Mouse (Mus musculus): ENCODE measurements around the gene Speg. TPM values are rescaled to one million over a fixed set of nuclear protein-coding genes. Genes with fewer than 3 reads are reported as not detected.
A peak's percentile ranks its signal among the peaks of the same experiment; 100 is the strongest.

The Speg gene
- polyA plus RNA-seq, 1 experiment from 2014 or later, result 41.1 TPM

- Histone ChIP-seq H3K4me2 (ENCODE audit: low read depth, low read length) (no peak overlapping the region), H3K27ac (ENCODE audit: low read length) (no peak overlapping the region), H3K27me3 (ENCODE audit: control insufficient read depth, insufficient read depth, low read length) (no peaks in the 10 kb centered on the region; the same call in 1 of the 2 replicates), H3K9me3 (replicated peaks; ENCODE audit: control insufficient read depth, low read length) (no peaks in the 10 kb centered on the region), H3K4me1 (ENCODE audit: control insufficient read depth, insufficient read depth, low read length) (peaks cover 40% of the 10 kb centered on the region), H3K9ac (ENCODE audit: low read length) (no peak overlapping the region), H3K4me3 (ENCODE audit: low read length) (no peak overlapping the region), H3K36me3 (ENCODE audit: control insufficient read depth, insufficient read depth) (no peaks in the 10 kb centered on the region)
- ATAC-seq (replicated peaks; ENCODE audit: extremely low read depth, insufficient read depth, low FRiP score), result no peak
- WGBS, result 1% methylated on average over 8 of the region's 8 CpGs
Observed at GRCm38 (mm10) chr1:75342874-75343416, 32.2 kb upstream of the Speg start.

GRCm38 (mm10) chr1:75344291-75345035 is 30.6 kb upstream of the Speg start:
- no peaks in the 10 kb centered on the region for H3K36me3 ChIP-seq (ENCODE audit: control insufficient read depth, insufficient read depth)
- ATAC-seq (replicated peaks; ENCODE audit: extremely low read depth, insufficient read depth, low FRiP score), result peak; percentile 17; the same call in 1 of the 2 replicates
- H3K4me1 ChIP-seq (ENCODE audit: control insufficient read depth, insufficient read depth, low read length), result peaks cover 48% of the 10 kb centered on the region
- no peaks in the 10 kb centered on the region; the same call in 1 of the 2 replicates for H3K27me3 ChIP-seq (ENCODE audit: control insufficient read depth, insufficient read depth, low read length)
- peak overlapping the region; percentile 68 for H3K27ac ChIP-seq (ENCODE audit: low read length)
- WGBS, result 5% methylated on average over 15 of the region's 15 CpGs
- H3K4me2 ChIP-seq (ENCODE audit: low read depth, low read length), result peak overlapping the region; percentile 31
- H3K9ac ChIP-seq (ENCODE audit: low read length), result peak overlapping the region; percentile 59
- no peak overlapping the region for H3K4me3 ChIP-seq (ENCODE audit: low read length)
- H3K9me3 ChIP-seq (replicated peaks; ENCODE audit: control insufficient read depth, low read length), result no peaks in the 10 kb centered on the region

DNA sequence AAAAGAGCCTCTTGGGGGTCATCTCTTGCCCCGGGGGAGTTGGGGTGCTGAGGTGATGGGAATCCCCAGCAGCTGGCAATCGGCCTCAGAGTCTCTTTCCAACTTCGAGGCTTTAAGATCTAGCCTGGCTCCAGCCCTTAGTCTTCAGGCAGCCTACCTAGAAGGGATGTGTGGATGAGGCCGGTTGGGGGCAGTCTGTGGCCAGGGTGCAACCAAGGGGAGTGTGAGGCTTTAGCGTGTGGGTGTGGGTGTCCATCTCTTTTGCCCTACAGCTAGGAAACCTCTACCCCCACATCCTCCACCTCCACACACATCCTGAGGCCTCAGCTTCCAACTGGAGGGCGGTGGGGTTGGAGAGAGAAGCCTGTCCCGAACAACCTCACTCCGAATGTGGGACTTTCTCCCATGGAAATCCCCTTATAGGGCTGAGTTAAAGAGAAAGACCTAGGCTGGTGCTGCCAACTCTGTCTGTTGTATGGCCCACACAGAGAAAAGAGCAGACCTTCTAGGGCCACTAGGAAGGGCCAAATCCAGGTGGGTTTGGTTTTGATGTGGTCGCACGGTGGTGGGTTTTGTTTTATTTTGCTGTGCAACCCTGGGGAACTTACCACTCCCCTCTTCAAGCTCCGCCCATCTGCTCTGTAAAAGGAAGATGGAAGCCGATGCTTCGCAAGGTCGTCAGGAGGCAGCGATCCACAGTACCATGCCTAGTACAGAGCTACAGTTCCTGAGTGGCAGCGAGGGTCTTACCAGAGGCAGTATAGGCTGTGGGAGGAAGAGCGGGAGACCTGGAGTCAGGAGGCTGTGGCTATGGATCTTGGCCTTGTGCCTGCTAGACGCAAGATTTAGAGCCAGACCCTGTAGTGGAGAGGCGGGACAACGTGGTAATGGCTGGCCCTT is 29.8 kb upstream of the Speg start:
- H3K27me3 ChIP-seq (ENCODE audit: control insufficient read depth, insufficient read depth, low read length), result no peaks in the 10 kb centered on the region; the same call in 1 of the 2 replicates
- H3K4me1 ChIP-seq (ENCODE audit: control insufficient read depth, insufficient read depth, low read length), result peaks cover 53% of the 10 kb centered on the region
- no peak overlapping the region for H3K4me3 ChIP-seq (ENCODE audit: low read length)
- H3K27ac ChIP-seq (ENCODE audit: low read length), result peak overlapping the region; percentile 68
- WGBS, result 32% methylated on average over 20 of the region's 20 CpGs
- peak overlapping the region; percentile 31 for H3K4me2 ChIP-seq (ENCODE audit: low read depth, low read length)
- no peaks in the 10 kb centered on the region for H3K36me3 ChIP-seq (ENCODE audit: control insufficient read depth, insufficient read depth)
- ATAC-seq (replicated peaks; ENCODE audit: extremely low read depth, insufficient read depth, low FRiP score), result 0 out of 2 replicates have a peak, but pooled peaks have one; percentile 34
- peak overlapping the region; percentile 30 for H3K9ac ChIP-seq (ENCODE audit: low read length)
- no peaks in the 10 kb centered on the region for H3K9me3 ChIP-seq (replicated peaks; ENCODE audit: control insufficient read depth, low read length)

- Histone ChIP-seq H3K4me1 (ENCODE audit: control insufficient read depth, insufficient read depth, low read length) (peaks cover 53% of the 10 kb centered on the region), H3K4me2 (ENCODE audit: low read depth, low read length) (no peak overlapping the region)
Observed at GRCm38 (mm10) chr1:75347279-75347678, 27.8 kb upstream of the Speg start.

DNA sequence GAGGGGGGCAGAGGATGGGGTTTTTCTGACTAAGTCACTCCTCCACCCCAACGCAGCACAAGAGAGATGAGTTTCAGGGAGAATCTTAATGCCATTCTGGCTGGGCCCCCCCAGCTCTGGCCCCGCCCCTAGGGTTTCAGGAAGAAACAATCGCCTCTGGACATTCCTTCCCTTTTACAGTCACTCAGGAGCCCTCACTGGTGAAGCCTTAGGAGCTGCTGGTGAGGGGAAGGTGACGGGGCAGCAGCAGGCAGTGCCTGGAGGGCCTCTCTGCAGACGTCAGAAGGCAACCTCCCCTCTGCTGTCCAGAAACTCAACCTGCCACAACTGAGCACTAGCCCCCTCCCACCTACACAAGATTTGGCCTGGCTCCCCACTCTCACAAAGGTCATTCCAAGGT is 25.8 kb upstream of the Speg start:
- peak overlapping the region; percentile 40 for H3K9ac ChIP-seq (ENCODE audit: low read length)
- H3K9me3 ChIP-seq (replicated peaks; ENCODE audit: control insufficient read depth, low read length), result no peaks in the 10 kb centered on the region
- H3K4me1 ChIP-seq (ENCODE audit: control insufficient read depth, insufficient read depth, low read length), result peaks cover 44% of the 10 kb centered on the region
- no peak overlapping the region for H3K4me2 ChIP-seq (ENCODE audit: low read depth, low read length)
- peak overlapping the region; percentile 90 for H3K27ac ChIP-seq (ENCODE audit: low read length)
- peak; percentile 20; the same call in 1 of the 2 replicates for ATAC-seq (replicated peaks; ENCODE audit: extremely low read depth, insufficient read depth, low FRiP score)
- H3K27me3 ChIP-seq (ENCODE audit: control insufficient read depth, insufficient read depth, low read length), result no peaks in the 10 kb centered on the region
- WGBS, result 30% methylated on average over 5 of the region's 5 CpGs
- no peak overlapping the region for H3K4me3 ChIP-seq (ENCODE audit: low read length)
- no peaks in the 10 kb centered on the region for H3K36me3 ChIP-seq (ENCODE audit: control insufficient read depth, insufficient read depth)

More at GRCm38 (mm10) chr1:75347279-75347678, 27.8 kb upstream of the Speg start:
- 28% methylated on average over 5 of the region's 5 CpGs for WGBS
- Histone ChIP-seq H3K4me3 (ENCODE audit: low read length) (no peak overlapping the region), H3K9ac (ENCODE audit: low read length) (peak overlapping the region; percentile 57), H3K27me3 (ENCODE audit: control insufficient read depth, insufficient read depth, low read length) (no peaks in the 10 kb centered on the region; the same call in 1 of the 2 replicates), H3K36me3 (ENCODE audit: control insufficient read depth, insufficient read depth) (no peaks in the 10 kb centered on the region), H3K9me3 (replicated peaks; ENCODE audit: control insufficient read depth, low read length) (no peaks in the 10 kb centered on the region), H3K27ac (ENCODE audit: low read length) (peak overlapping the region; percentile 85)
- peak; percentile 57 for ATAC-seq (replicated peaks; ENCODE audit: extremely low read depth, insufficient read depth, low FRiP score)

- H3K27ac ChIP-seq (ENCODE audit: low read length), result peak overlapping the region; percentile 40
- peaks cover 7% of the 10 kb centered on the region; the same call in 1 of the 2 replicates for H3K27me3 ChIP-seq (ENCODE audit: control insufficient read depth, insufficient read depth, low read length)
- WGBS, result 54% methylated on average over 7 of the region's 7 CpGs
- no peak overlapping the region for H3K4me2 ChIP-seq (ENCODE audit: low read depth, low read length)
- H3K4me3 ChIP-seq (ENCODE audit: low read length), result no peak overlapping the region
- peaks cover 28% of the 10 kb centered on the region for H3K4me1 ChIP-seq (ENCODE audit: control insufficient read depth, insufficient read depth, low read length)
- H3K9me3 ChIP-seq (replicated peaks; ENCODE audit: control insufficient read depth, low read length), result no peaks in the 10 kb centered on the region
- no peaks in the 10 kb centered on the region for H3K36me3 ChIP-seq (ENCODE audit: control insufficient read depth, insufficient read depth)
- no peak overlapping the region for H3K9ac ChIP-seq (ENCODE audit: low read length)
- no peak for ATAC-seq (replicated peaks; ENCODE audit: extremely low read depth, insufficient read depth, low FRiP score)
Observed at GRCm38 (mm10) chr1:75357261-75357660, 17.8 kb upstream of the Speg start.

- WGBS, result 78% methylated on average over 4 of the region's 4 CpGs
- ATAC-seq (replicated peaks; ENCODE audit: extremely low read depth, insufficient read depth, low FRiP score), result no peak
- H3K4me3 ChIP-seq (ENCODE audit: low read length), result no peak overlapping the region
- H3K9ac ChIP-seq (ENCODE audit: low read length), result no peak overlapping the region
- H3K9me3 ChIP-seq (replicated peaks; ENCODE audit: control insufficient read depth, low read length), result no peaks in the 10 kb centered on the region
- peak overlapping the region; percentile 5; the same call in 1 of the 2 replicates for H3K27ac ChIP-seq (ENCODE audit: low read length)
- H3K27me3 ChIP-seq (ENCODE audit: control insufficient read depth, insufficient read depth, low read length), result peaks cover 7% of the 10 kb centered on the region; the same call in 1 of the 2 replicates
- peaks cover 6% of the 10 kb centered on the region for H3K36me3 ChIP-seq (ENCODE audit: control insufficient read depth, insufficient read depth)
- H3K4me2 ChIP-seq (ENCODE audit: low read depth, low read length), result no peak overlapping the region
- peaks cover 35% of the 10 kb centered on the region for H3K4me1 ChIP-seq (ENCODE audit: control insufficient read depth, insufficient read depth, low read length)
Observed at GRCm38 (mm10) chr1:75358009-75358408, 17.1 kb upstream of the Speg start.

DNA sequence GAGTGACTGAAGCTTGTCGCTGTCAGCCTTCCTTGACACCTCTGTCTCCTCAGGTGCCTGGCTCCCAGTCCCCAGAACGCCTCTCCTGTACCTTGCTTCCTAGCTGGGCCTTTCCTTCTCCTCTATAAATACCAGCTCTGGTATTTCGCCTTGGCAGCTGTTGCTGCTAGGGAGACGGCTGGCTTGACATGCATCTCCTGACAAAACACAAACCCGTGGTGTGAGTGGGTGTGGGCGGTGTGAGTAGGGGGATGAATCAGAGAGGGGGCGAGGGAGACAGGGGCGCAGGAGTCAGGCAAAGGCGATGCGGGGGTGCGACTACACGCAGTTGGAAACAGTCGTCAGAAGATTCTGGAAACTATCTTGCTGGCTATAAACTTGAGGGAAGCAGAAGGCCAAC is 15.8 kb upstream of the Speg start:
- peaks cover 17% of the 10 kb centered on the region for H3K36me3 ChIP-seq (ENCODE audit: control insufficient read depth, insufficient read depth)
- H3K4me1 ChIP-seq (ENCODE audit: control insufficient read depth, insufficient read depth, low read length), result peaks cover 39% of the 10 kb centered on the region
- no peaks in the 10 kb centered on the region for H3K9me3 ChIP-seq (replicated peaks; ENCODE audit: control insufficient read depth, low read length)
- H3K27ac ChIP-seq (ENCODE audit: low read length), result peak overlapping the region; percentile 96
- peaks cover 7% of the 10 kb centered on the region; the same call in 1 of the 2 replicates for H3K27me3 ChIP-seq (ENCODE audit: control insufficient read depth, insufficient read depth, low read length)
- WGBS, result 26% methylated on average over 13 of the region's 13 CpGs
- peak overlapping the region; percentile 63 for H3K4me2 ChIP-seq (ENCODE audit: low read depth, low read length)
- peak overlapping the region; percentile 78 for H3K9ac ChIP-seq (ENCODE audit: low read length)
- peak; percentile 75 for ATAC-seq (replicated peaks; ENCODE audit: extremely low read depth, insufficient read depth, low FRiP score)
- no peak overlapping the region; the same call in 1 of the 2 replicates for H3K4me3 ChIP-seq (ENCODE audit: low read length)
